Mouse (Mus musculus) E14TG2a.4 (cell line): ENCODE measurements around the gene Sumf1.

Source experiments
- H3K27me3 ChIP-seq: 2 replicates; pipeline ENCODE4 v1.6.1; 2014; ENCODE audit warnings: low read length, control low read depth; ENCODE audit not compliant: insufficient read depth
- H3K36me3 ChIP-seq: 2 replicates; pipeline ENCODE4 v1.6.1; 2014; ENCODE audit warnings: low read length, control low read depth; ENCODE audit not compliant: insufficient read depth
- H3K4me1 ChIP-seq: replicated peaks from 2 replicates; pipeline ENCODE4 v1.6.1; 2014; ENCODE audit warnings: low read depth, low read length, control low read depth
- H3K4me3 ChIP-seq: replicated peaks from 2 replicates; pipeline ENCODE4 v1.5.1; 2014; ENCODE audit warnings: mild to moderate bottlenecking, low read length
- H3K9me3 ChIP-seq: 2 replicates; pipeline ENCODE4 v1.6.1; 2014; ENCODE audit warnings: low read length, control low read depth
- CTCF ChIP-seq: conservative IDR thresholded peaks from 2 replicates; pipeline ENCODE4 v1.5.1; 2014; ENCODE audit warnings: low read length
- NANOG ChIP-seq: IDR thresholded peaks from 2 replicates; pipeline ENCODE4 v1.6.1; 2014; ENCODE audit warnings: borderline replicate concordance, low read length, mixed read lengths
- POU5F1 ChIP-seq: IDR thresholded peaks from 2 replicates; pipeline ENCODE4 v1.6.1; 2014; ENCODE audit warnings: low read length, borderline replicate concordance

The Sumf1 gene

DNA sequence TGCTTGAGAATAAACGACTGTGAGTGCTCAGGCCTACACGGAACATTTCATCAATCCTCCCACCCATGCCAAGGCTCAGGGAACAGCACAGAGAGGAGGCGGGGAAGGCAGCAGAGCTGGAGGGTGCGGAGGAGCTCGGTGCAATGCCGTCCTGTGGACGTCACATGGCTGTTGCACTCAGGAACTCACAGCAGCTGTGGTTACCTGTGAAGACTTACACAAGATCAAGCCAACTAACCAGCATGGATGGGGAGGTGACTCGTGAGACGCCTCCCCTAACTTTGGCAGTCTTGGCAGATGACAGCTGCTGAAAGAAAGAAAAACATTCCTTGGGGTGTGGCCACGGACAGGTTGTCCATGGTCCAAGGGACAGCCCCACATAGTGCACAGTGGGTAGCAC, 110.8 kb downstream of the Sumf1 start:
- Histone ChIP-seq H3K4me3 (no peak overlapping the region), H3K36me3 (peaks cover 26% of the 10 kb centered on the region), H3K27me3 (no peaks in the 10 kb centered on the region), H3K4me1 (peaks cover 24% of the 10 kb centered on the region), H3K9me3 (peaks cover 4% of the 10 kb centered on the region; the same call in 1 of the 2 replicates)
- TF ChIP-seq POU5F1 = no peak
- no peak for TF ChIP-seq CTCF

DNA sequence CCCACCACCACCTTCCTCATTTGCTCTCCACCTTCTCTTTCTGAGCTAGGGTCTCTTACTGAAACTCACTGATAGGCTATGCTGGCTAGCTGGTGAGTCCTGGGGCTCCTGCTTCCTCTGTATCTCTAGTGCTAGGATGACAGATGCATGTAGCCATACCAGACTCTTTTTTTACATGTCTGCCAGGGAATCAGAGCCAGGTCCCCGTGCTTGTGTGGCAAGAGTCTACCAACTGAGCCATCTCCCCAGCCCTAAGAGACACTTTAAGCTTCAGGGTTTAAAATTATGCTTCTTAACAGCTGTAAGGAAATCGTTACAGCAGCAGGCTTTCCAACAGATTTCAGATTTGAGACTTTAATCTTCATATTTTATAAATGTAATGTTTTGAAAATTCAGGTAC, 111.5 kb downstream of the Sumf1 start:
- no peak overlapping the region for H3K4me3 ChIP-seq
- H3K36me3 ChIP-seq = peaks cover 26% of the 10 kb centered on the region
- peaks cover 31% of the 10 kb centered on the region for H3K4me1 ChIP-seq
- TF ChIP-seq CTCF (no peak), NANOG (no peak)
- H3K9me3 ChIP-seq = peaks cover 4% of the 10 kb centered on the region; the same call in 1 of the 2 replicates
- H3K27me3 ChIP-seq = no peaks in the 10 kb centered on the region

DNA sequence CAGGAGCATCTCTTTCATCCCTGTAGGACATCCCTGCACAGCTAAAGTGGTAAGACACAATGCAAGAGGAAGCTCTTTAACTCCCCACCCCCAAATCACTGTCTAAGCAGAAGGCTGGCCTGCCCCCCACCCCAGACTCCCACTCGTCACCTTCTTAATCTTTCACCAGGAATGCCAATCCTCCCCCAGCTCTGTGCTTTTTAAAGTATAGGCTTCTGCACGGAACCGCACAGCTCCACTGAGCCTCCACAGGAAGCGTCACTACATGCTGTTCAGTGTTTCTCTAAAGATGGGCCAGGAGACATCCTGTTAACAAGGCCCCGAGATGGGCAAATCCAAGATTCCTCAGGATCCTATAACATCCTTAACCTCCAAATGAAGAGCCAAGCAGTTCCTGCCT, 112.3 kb downstream of the Sumf1 start:
- no peak for TF ChIP-seq CTCF
- no peak for TF ChIP-seq NANOG
- TF ChIP-seq POU5F1 = no peak
- peaks cover 26% of the 10 kb centered on the region for H3K36me3 ChIP-seq
- peaks cover 39% of the 10 kb centered on the region for H3K4me1 ChIP-seq
- H3K27me3 ChIP-seq = no peaks in the 10 kb centered on the region
- no peak overlapping the region for H3K4me3 ChIP-seq
- H3K9me3 ChIP-seq = peaks cover 4% of the 10 kb centered on the region; the same call in 1 of the 2 replicates

DNA sequence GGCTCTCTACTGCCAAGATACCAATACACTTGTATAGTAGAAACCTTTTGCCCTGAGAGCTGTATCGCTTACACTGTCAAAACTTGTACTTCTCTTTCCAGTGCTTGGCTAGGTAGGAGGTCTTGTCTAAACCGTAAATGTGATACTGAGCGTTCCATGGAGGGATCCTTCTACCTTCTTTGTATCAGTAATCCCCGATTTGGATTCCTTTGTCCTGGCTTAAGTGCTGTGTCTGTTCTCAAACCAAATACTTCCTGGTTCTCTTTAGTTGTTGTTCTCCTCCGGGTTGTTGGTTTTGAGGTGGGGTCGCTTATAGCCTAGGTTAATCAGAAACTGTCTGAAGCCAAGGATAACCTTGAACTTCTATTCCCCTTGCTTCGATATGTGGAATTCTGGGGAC, 114.4 kb downstream of the Sumf1 start:
- TF ChIP-seq POU5F1 (no peak), CTCF (no peak), NANOG (peak; percentile 99)
- H3K4me3 ChIP-seq = no peak overlapping the region
- peaks cover 4% of the 10 kb centered on the region; the same call in 1 of the 2 replicates for H3K9me3 ChIP-seq
- H3K36me3 ChIP-seq = peaks cover 15% of the 10 kb centered on the region
- no peaks in the 10 kb centered on the region for H3K27me3 ChIP-seq
- peaks cover 42% of the 10 kb centered on the region for H3K4me1 ChIP-seq

DNA sequence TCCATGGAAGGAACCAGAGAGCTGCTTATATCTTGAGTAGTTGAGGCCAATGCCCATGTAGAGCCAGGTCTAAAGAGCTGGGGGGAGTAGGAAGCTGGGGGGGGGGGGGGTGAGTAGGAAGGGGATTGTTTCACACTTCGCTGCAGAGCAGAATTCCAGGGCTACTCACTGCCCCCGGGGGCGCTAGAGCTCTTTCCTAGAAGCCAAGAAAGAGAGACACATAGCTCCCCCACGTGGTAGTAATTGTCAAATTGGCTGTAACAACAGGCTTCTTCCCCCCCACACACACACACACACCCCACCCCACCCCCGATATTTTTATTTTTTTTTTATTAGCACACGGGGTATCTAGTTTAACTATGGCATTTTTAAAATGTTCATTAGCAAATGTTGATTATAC, 119.8 kb downstream of the Sumf1 start:
- H3K4me3 ChIP-seq = peak overlapping the region; percentile 82
- H3K27me3 ChIP-seq = no peaks in the 10 kb centered on the region
- TF ChIP-seq POU5F1 (no peak), CTCF (peak; percentile 19; the same call in 1 of the 2 replicates)
- H3K4me1 ChIP-seq = peaks cover 33% of the 10 kb centered on the region
- no peaks in the 10 kb centered on the region for H3K36me3 ChIP-seq
- H3K9me3 ChIP-seq = no peaks in the 10 kb centered on the region

DNA sequence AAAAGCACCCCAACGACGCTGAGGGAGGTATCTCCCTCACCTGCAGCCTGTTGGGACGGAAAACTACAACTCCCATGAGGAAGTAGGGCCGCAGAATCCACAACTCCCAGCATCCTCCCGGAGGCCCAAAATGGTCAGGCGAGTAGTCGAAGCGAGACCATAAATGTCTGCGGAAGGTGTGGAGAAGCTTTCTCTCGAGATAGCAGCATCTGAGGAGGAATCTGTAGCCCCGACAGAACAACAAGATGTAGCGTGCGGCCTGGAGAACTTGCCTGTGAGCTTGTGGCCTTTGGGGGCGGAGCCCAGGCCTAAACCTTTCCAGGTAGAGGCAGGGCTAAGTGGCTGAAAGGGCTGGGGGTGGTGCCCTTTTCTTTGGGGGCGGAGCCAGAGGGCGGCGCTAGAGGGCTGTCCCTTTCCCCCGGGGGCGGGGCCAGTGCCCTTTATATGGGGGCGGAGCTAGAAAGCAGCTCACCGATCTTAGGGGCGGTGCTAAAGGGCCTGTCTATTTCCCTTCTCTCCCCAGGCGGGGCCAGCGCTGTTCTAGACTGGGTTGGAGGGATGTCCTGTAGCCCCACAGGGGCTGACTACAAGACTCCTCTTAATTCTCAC, 120.4 kb downstream of the Sumf1 start, which contains the start of gene Setmar:
Setmar (plus strand) TSS at position 128 of the 609 bp plus-strand sequence.
- Histone ChIP-seq H3K9me3 (no peaks in the 10 kb centered on the region), H3K4me3 (peak within 1 kb of the TSS; percentile 82), H3K27me3 (no peaks in the 10 kb centered on the region), H3K4me1 (peaks cover 27% of the 10 kb centered on the region), H3K36me3 (no peaks in the 10 kb centered on the region)
- TF ChIP-seq POU5F1 (no peak), NANOG (no peak), CTCF (no peak)

DNA sequence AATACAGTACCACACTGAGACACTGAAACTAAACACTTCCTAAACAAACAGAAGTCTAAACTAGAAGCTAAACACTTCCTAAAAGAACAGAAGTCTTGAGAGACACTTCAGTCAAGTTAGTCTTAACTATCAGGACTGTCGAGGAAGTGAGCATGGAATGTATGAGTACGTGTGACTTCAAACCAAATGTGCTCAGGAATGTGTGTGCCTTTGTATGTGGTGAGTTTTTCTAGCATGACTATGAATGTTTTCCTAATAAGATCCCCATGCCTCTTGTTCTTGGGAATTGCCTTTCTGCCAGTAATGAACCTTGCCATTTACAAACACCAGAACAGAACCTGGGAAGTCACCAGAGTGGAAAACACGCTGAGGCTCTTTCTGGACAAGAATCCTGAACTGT, 124.3 kb downstream of the Sumf1 start:
- Histone ChIP-seq H3K27me3 (no peaks in the 10 kb centered on the region), H3K4me3 (no peak overlapping the region)
- TF ChIP-seq POU5F1 (no peak), CTCF (no peak), NANOG (no peak)

DNA sequence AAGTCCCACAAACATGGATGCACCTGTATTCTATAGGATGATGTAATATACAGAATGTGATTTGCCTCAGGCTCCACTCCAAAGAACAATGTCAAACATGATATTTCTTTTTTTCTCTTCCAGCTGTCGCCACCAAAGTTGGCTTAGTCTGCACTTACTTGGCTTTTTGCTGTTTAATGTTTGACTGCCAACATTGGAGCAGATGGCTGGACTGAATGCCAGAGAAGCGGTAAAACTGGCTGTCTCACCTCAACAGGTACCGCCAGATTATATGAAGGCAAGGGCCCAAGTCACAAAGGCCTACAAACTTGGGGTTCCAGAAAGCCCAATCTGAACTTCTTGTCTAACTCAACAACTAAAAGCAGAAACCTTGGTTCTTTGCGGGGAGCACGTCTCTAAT, 127.3 kb downstream of the Sumf1 start:
- Histone ChIP-seq H3K36me3 (no peaks in the 10 kb centered on the region), H3K9me3 (no peaks in the 10 kb centered on the region), H3K27me3 (no peaks in the 10 kb centered on the region), H3K4me3 (no peak overlapping the region), H3K4me1 (no peaks in the 10 kb centered on the region)
- no peak for TF ChIP-seq NANOG
- no peak for TF ChIP-seq POU5F1
- TF ChIP-seq CTCF = no peak

More for the DNA sequence above, 124.3 kb downstream of the Sumf1 start:
- Histone ChIP-seq H3K36me3 (no peaks in the 10 kb centered on the region), H3K9me3 (no peaks in the 10 kb centered on the region), H3K4me1 (peaks cover 7% of the 10 kb centered on the region)

DNA sequence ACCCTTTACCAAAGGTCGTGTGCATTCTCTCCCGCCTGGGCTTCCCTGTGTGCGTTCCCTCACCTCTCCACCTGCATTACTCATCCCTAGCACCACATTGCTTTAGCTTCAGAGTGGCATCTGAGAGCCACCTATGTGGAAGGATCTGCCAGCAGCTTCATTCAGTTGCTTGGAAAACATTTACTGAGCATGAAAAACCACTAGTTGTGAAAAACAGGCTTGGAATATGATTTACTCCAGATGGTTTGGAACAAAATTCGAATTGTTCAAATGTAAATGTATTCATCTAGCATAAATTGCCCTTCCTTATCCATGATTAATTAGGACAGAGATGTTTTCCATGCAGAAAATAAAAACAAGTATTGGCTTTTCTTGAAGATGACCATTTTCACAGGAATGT, 128.0 kb downstream of the Sumf1 start:
- no peaks in the 10 kb centered on the region for H3K4me1 ChIP-seq
- H3K9me3 ChIP-seq = no peaks in the 10 kb centered on the region
- H3K27me3 ChIP-seq = no peaks in the 10 kb centered on the region

More for the DNA sequence above, 128.0 kb downstream of the Sumf1 start:
- H3K36me3 ChIP-seq = no peaks in the 10 kb centered on the region
- H3K4me3 ChIP-seq = no peak overlapping the region
- no peak for TF ChIP-seq NANOG
- TF ChIP-seq CTCF = no peak
- TF ChIP-seq POU5F1 = no peak
